Mouse (Mus musculus): ENCODE data around the gene Arhgef33.

Arhgef33 gene

DNA sequence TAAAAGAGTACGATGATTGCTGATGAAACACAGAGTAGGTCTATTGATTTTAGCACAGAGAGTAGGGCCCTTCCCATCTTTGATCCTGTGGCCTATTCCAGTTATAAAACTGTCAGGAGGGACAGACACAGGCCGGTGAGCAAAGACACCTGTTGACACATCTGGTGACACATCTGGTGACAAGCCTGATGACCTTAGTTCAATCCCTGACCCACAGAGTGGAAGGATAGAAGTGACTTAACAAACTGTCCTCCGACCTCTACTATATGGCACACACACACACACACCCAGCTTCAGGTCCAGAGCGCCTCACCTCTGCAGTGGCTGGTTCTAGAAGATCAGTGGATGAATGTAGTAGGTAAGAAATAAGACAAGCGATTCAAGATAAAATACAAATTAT is 139.3 kb downstream of the Arhgef33 start:
- no peak for DNase-seq (ENCODE audit: inconsistent ontology term)
